Mouse (Mus musculus) common myeloid progenitor, adult 5-6 weeks (primary cell): Measurements from ENCODE around the gene Dusp28. TPM values are rescaled to one million over a fixed set of nuclear protein-coding genes. Genes with fewer than 3 reads are reported as not detected.
A peak's percentile ranks its signal among the peaks of the same experiment; 100 is the strongest.

Source experiments
- ATAC-seq: replicated peaks from 2 replicates; pipeline ENCODE4 v1.8.0; 2016; ENCODE audit warnings: low read depth, mild to moderate bottlenecking, moderate TSS enrichment, inconsistent platforms; ENCODE audit not compliant: poor library complexity, severe bottlenecking
- total RNA-seq: library from RNA; stranded (forward); fragments of 200-1000, 187-1606 nt; gene quantifications from 2 replicates; pipeline ENCODE4 v1.2.3, GENCODE M21; 2017

Gene Dusp28
- total RNA-seq, 1 experiment from 2014 or later: 6.0 TPM

- ATAC-seq: no peak
Measured at GRCm38 (mm10) chr1:92905703-92906310, 974 bp upstream of the Dusp28 start.

- ATAC-seq: peak; percentile 7
Measured at GRCm38 (mm10) chr1:92907632-92908360, 1.0 kb downstream of the Dusp28 start.

- ATAC-seq: no peak
Measured at GRCm38 (mm10) chr1:92908664-92909063, 1.9 kb downstream of the Dusp28 start.

- ATAC-seq: no peak
Measured at GRCm38 (mm10) chr1:92909068-92909467, 2.3 kb downstream of the Dusp28 start.

- ATAC-seq: peak; percentile 45
Measured at GRCm38 (mm10) chr1:92910239-92910885, 3.6 kb downstream of the Dusp28 start, which contains the start of gene Rnpepl1. Gene Rnpepl1, plus strand, starts transcription at chr1:92910783.

GRCm38 (mm10) chr1:92910925-92911720 is 4.3 kb downstream of the Dusp28 start:
- no peak for ATAC-seq

- no peak for ATAC-seq
Measured at GRCm38 (mm10) chr1:92911721-92912138, 4.9 kb downstream of the Dusp28 start.

- peak; percentile 31; the same call in 1 of the 2 replicates for ATAC-seq
Measured at GRCm38 (mm10) chr1:92912286-92912685, 5.5 kb downstream of the Dusp28 start.

- no peak for ATAC-seq
Measured at GRCm38 (mm10) chr1:92914239-92914638, 7.5 kb downstream of the Dusp28 start.

GRCm38 (mm10) chr1:92914993-92915392 is 8.2 kb downstream of the Dusp28 start:
- no peak for ATAC-seq

- no peak for ATAC-seq
Measured at GRCm38 (mm10) chr1:92916725-92917124, 9.9 kb downstream of the Dusp28 start.

- ATAC-seq: no peak
Measured at GRCm38 (mm10) chr1:92919151-92919550, 12.4 kb downstream of the Dusp28 start.

- ATAC-seq: no peak
Measured at GRCm38 (mm10) chr1:92919775-92920174, 13.0 kb downstream of the Dusp28 start.

GRCm38 (mm10) chr1:92920474-92921200 is 13.9 kb downstream of the Dusp28 start:
- peak; percentile 84 for ATAC-seq

- no peak for ATAC-seq
Measured at GRCm38 (mm10) chr1:92921496-92921895, 14.7 kb downstream of the Dusp28 start.

GRCm38 (mm10) chr1:92930171-92930706 is 23.5 kb downstream of the Dusp28 start:
- ATAC-seq: no peak

- no peak for ATAC-seq
Measured at GRCm38 (mm10) chr1:92933611-92934010, 26.8 kb downstream of the Dusp28 start.

- peak; percentile 93 for ATAC-seq
Measured at GRCm38 (mm10) chr1:92934182-92934827, 27.5 kb downstream of the Dusp28 start, which contains the start of gene Capn10. Gene Capn10, plus strand, starts transcription at chr1:92934376.
